Mouse (Mus musculus) ovary, adult 18-20 months (tissue): Measurements from ENCODE around the gene Syne1.

Experiments used
- DNase-seq: peaks from one replicate; pipeline ENCODE4 v3.0.0; 2022; ENCODE audit warnings: low spot score, mixed read lengths

Syne1 gene

GRCm38 (mm10) chr10:5059983-5060382 lies 491.3 kb downstream of the Syne1 start:
- DNase-seq: no peak

- no peak for DNase-seq
Observed at GRCm38 (mm10) chr10:5058876-5059275, 492.4 kb downstream of the Syne1 start.

- DNase-seq: no peak
Observed at GRCm38 (mm10) chr10:5057661-5058060, 493.6 kb downstream of the Syne1 start.

- no peak for DNase-seq
Observed at GRCm38 (mm10) chr10:5056940-5057339, 494.3 kb downstream of the Syne1 start.

- DNase-seq: no peak
Observed at GRCm38 (mm10) chr10:5056243-5056735, 495.0 kb downstream of the Syne1 start.

GRCm38 (mm10) chr10:5045671-5046070 lies 505.6 kb downstream of the Syne1 start:
- DNase-seq: no peak

GRCm38 (mm10) chr10:5045213-5045612 lies 506.1 kb downstream of the Syne1 start:
- DNase-seq: no peak

GRCm38 (mm10) chr10:5044481-5044880 lies 506.8 kb downstream of the Syne1 start:
- DNase-seq: no peak

- no peak for DNase-seq
Observed at GRCm38 (mm10) chr10:5041254-5041653, 510.0 kb downstream of the Syne1 start.

- no peak for DNase-seq
Observed at GRCm38 (mm10) chr10:5032192-5033048, 518.9 kb downstream of the Syne1 start.

GRCm38 (mm10) chr10:5029883-5030282 lies 521.4 kb downstream of the Syne1 start:
- no peak for DNase-seq

GRCm38 (mm10) chr10:5029161-5029560 lies 522.1 kb downstream of the Syne1 start:
- DNase-seq: no peak

- DNase-seq: no peak
Observed at GRCm38 (mm10) chr10:5028301-5028700, 523.0 kb downstream of the Syne1 start.

- no peak for DNase-seq
Observed at GRCm38 (mm10) chr10:5027208-5027607, 524.1 kb downstream of the Syne1 start.

- no peak for DNase-seq
Observed at GRCm38 (mm10) chr10:5025906-5026305, 525.4 kb downstream of the Syne1 start.

- DNase-seq: no peak
Observed at GRCm38 (mm10) chr10:5017148-5017547, 534.1 kb downstream of the Syne1 start.

- no peak for DNase-seq
Observed at GRCm38 (mm10) chr10:5014976-5015375, 536.3 kb downstream of the Syne1 start.

- no peak for DNase-seq
Observed at GRCm38 (mm10) chr10:5012004-5012403, 539.3 kb downstream of the Syne1 start.

- DNase-seq: no peak
Observed at GRCm38 (mm10) chr10:5008795-5009366, 542.4 kb downstream of the Syne1 start.

- no peak for DNase-seq
Observed at GRCm38 (mm10) chr10:4996592-4996991, 554.7 kb downstream of the Syne1 start.

- DNase-seq: no peak
Observed at GRCm38 (mm10) chr10:4993802-4994201, 557.5 kb downstream of the Syne1 start.

- no peak for DNase-seq
Observed at GRCm38 (mm10) chr10:4983919-4984318, 567.4 kb downstream of the Syne1 start.

- DNase-seq: no peak
Observed at GRCm38 (mm10) chr10:4977374-4977773, 573.9 kb downstream of the Syne1 start.
